Mouse (Mus musculus) lung, postnatal 0 days (tissue): Measurements from ENCODE around the gene Tmem110. TPM values are rescaled to one million over a fixed set of nuclear protein-coding genes. Genes with fewer than 3 reads are reported as not detected.
A peak's percentile ranks its signal among the peaks of the same experiment; 100 is the strongest.

Source experiments
- ATAC-seq: fragments of 200-750 bp; cut with Nextera tagmentation; 2 replicates; pipeline ENCODE4 v1.8.0; 2017; ENCODE audit warnings: moderate library complexity
- DNase-seq: peaks from one replicate; pipeline ENCODE4 v3.0.0-alpha.2; 2016; ENCODE audit warnings: low spot score
- H3K27ac ChIP-seq: fragments of 300-500 bp; sonication (generic); 2 replicates; pipeline ENCODE4 v1.5.1; 2014; ENCODE audit warnings: antibody characterized with exemption, mild to moderate bottlenecking, low read length, mixed read lengths
- H3K27me3 ChIP-seq: fragments of 300-500 bp; sonication (generic); replicated peaks from 2 replicates; pipeline ENCODE4 v1.6.1; 2014; ENCODE audit warnings: low read length, mixed read lengths; ENCODE audit not compliant: insufficient read depth
- H3K36me3 ChIP-seq: fragments of 300-500 bp; sonication (generic); 2 replicates; pipeline ENCODE4 v1.6.1; 2014; ENCODE audit warnings: low read length, mixed read lengths; ENCODE audit not compliant: insufficient read depth
- H3K4me1 ChIP-seq: fragments of 300-500 bp; sonication (generic); 2 replicates; pipeline ENCODE4 v1.6.1; 2014; ENCODE audit warnings: antibody characterized with exemption, low read depth, low read length, mixed read lengths; ENCODE audit not compliant: insufficient read depth
- H3K4me2 ChIP-seq: fragments of 300-500 bp; sonication (generic); replicated peaks from 2 replicates; pipeline ENCODE4 v1.6.1; 2014; ENCODE audit warnings: low read depth, mild to moderate bottlenecking, low read length, moderate library complexity, mixed read lengths
- H3K4me3 ChIP-seq: fragments of 300-500 bp; sonication (generic); 2 replicates; pipeline ENCODE4 v1.5.1; 2014; ENCODE audit warnings: low read depth, low read length
- H3K9ac ChIP-seq: fragments of 300-500 bp; sonication (generic); replicated peaks from 2 replicates; pipeline ENCODE4 v1.6.1; 2014; ENCODE audit warnings: low read depth, mild to moderate bottlenecking
- H3K9me3 ChIP-seq: fragments of 300-500 bp; sonication (generic); 2 replicates; pipeline ENCODE4 v1.6.1; 2016; ENCODE audit warnings: low read length, mixed read lengths
- CTCF ChIP-seq: IDR thresholded peaks from 2 replicates; pipeline ENCODE4 v1.5.1; 2016; ENCODE audit warnings: antibody characterized with exemption, mild to moderate bottlenecking
- EP300 ChIP-seq: IDR thresholded peaks from 2 replicates; pipeline ENCODE4 v1.6.1; 2016; ENCODE audit warnings: antibody characterized with exemption, mild to moderate bottlenecking, control low read depth
- WGBS: fragments of 180-500 bp; shearing (Covaris S2); extraction: QIAGEN DNeasy Blood & Tissue Kit; methylation state at CpG from one replicate; pipeline ENCODE4 v1.1.7; 2014; 5-methylcytosine and 5-hydroxymethylcytosine counted together
- polyA plus RNA-seq: library from polyadenylated mRNA; unstranded; fragments of >200 nt; fragmentation: Nextera tagmentation; extraction: Ambion mirVana; gene quantifications from 2 replicates; pipeline ENCODE4 v1.2.1, GENCODE M21; 2015

The Tmem110 gene
- polyA plus RNA-seq, 1 experiment from 2014 or later = 44.7 TPM

DNA sequence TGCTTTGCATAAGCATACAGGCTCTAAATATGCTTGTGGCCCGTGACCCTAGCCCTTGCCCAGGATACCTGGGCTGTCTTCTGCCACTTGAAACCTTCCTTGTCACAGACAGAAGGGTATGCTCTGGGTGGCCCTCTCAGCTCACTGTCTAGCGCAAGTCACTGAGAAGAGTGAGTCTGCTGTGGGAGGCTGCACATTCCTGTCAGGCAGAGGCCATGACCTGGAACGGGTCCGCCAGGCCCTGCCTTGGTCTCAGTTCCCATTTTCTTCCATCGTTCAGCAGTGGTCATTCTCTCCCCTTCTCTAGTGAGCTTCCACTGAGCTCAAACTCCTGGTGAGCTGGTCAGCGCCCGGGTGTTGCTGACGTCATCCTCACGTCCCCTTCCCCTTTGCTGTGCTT, 50.6 kb downstream of the Tmem110 start:
- Histone ChIP-seq H3K4me2 (no peak overlapping the region), H3K4me1 (peaks cover 13% of the 10 kb centered on the region; the same call in 1 of the 2 replicates), H3K4me3 (no peak overlapping the region), H3K9me3 (no peaks in the 10 kb centered on the region), H3K27me3 (no peaks in the 10 kb centered on the region), H3K27ac (0 out of 2 replicates have a peak overlapping the region, but pooled peaks have one; percentile 43), H3K9ac (no peak overlapping the region), H3K36me3 (0 out of 2 replicates have a peak, but pooled peaks cover 4% of the 10 kb centered on the region)
- DNase-seq (peak; percentile 49), ATAC-seq (no peak)
- no peak for TF ChIP-seq CTCF
- TF ChIP-seq EP300 = no peak
- WGBS = 65% methylated on average over 9 of the region's 9 CpGs

DNA sequence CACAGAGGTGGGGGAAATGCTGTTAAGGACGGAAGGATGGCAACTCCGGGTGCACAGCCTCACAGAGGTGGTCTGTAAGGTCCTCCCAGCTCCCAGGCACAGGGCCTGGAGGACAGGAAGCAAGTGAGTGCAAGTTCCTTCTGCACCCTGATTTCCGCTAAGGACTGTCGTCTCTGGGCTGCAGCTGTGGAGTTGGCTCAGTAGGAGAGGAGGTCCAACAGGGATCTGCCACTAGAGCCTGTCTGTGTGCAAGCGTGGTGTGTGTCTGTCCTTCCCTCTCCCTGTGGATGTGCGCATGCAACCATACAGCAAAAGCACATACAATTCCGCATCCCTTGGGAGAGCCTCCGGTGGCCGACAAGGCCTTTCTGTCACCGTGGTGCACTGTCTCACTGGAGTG, 51.1 kb downstream of the Tmem110 start:
- H3K36me3 ChIP-seq = 0 out of 2 replicates have a peak, but pooled peaks cover 4% of the 10 kb centered on the region
- TF ChIP-seq EP300 (no peak), CTCF (no peak)
- no peak overlapping the region for H3K9ac ChIP-seq
- H3K4me1 ChIP-seq = peaks cover 13% of the 10 kb centered on the region; the same call in 1 of the 2 replicates
- no peak overlapping the region for H3K4me2 ChIP-seq
- DNase-seq (no peak), ATAC-seq (no peak)
- H3K4me3 ChIP-seq = no peak overlapping the region
- no peaks in the 10 kb centered on the region for H3K27me3 ChIP-seq
- 73% methylated on average over 10 of the region's 10 CpGs for WGBS
- no peaks in the 10 kb centered on the region for H3K9me3 ChIP-seq
- H3K27ac ChIP-seq = 0 out of 2 replicates have a peak overlapping the region, but pooled peaks have one; percentile 43

DNA sequence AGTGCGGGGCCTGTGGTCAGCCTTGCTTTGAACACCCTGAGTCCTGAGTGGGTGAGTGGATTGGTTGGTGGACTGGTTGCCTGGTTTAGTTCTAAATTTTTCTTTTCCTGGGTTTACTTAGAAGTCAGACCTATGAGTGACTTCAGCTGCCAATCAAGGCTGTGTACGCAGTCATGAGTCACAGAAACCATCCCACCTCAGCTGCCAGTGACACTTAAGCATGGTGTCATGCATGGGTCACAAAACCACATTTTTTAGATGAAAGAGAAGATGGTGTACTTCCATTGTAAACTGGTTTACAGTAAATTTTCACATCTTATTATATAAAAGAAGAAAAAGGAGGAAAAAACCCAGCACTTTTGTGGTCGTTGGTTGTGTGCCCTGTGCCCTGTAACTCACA, 52.4 kb downstream of the Tmem110 start:
- no peaks in the 10 kb centered on the region for H3K27me3 ChIP-seq
- 95% methylated on average over 3 of the region's 3 CpGs for WGBS
- H3K4me2 ChIP-seq = no peak overlapping the region
- DNase-seq = no peak
- H3K4me1 ChIP-seq = peaks cover 13% of the 10 kb centered on the region; the same call in 1 of the 2 replicates
- H3K4me3 ChIP-seq = no peak overlapping the region
- H3K9ac ChIP-seq = no peak overlapping the region
- 0 out of 2 replicates have a peak, but pooled peaks cover 4% of the 10 kb centered on the region for H3K36me3 ChIP-seq
- ATAC-seq = no peak
- no peaks in the 10 kb centered on the region for H3K9me3 ChIP-seq
- TF ChIP-seq CTCF = no peak
- no peak for TF ChIP-seq EP300
- no peak overlapping the region for H3K27ac ChIP-seq

DNA sequence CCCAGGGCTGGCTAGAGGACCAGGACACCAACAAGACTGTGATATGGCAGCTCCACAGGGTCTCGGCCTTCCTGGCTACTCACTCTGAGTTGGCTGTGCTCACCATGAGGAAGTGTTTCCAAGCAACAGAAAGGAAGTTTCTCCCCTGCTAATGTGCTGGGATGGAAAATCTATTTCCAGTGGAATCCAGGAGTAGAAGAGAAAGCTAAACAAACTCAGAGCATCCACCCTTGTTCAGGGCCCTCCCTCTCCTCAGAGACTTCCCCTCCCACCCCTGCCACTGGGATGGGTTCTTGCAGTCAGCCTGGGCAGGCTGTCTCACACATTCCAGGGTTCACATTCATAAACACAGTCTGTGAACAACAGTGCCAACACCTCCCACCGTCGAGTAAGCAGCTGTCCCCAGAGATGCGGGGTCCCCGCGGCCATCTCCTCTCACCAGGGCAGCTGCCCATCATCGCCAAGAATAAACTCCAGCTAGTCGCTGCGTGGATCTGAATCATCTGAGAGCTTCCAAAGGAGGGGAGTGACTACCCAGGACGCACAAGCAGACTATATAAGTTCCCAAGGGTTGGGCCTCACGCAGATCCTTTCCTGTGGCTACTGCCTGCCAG, 53.7 kb downstream of the Tmem110 start, which contains the start of gene Mustn1:
Gene Mustn1 (plus strand): TSS at position 243 of the 614 bp plus-strand sequence.
- no peak; the same call in 1 of the 2 replicates for TF ChIP-seq CTCF
- TF ChIP-seq EP300 = 0 out of 2 replicates have a peak, but pooled peaks have one; percentile 49
- WGBS = 36% methylated on average over 11 of the region's 11 CpGs
- Histone ChIP-seq H3K27ac (peak within 1 kb of the TSS; percentile 51), H3K4me3 (no peak within 1 kb of the TSS), H3K9me3 (no peaks in the 10 kb centered on the region), H3K4me2 (0 out of 2 replicates have a peak within 1 kb of the TSS, but pooled peaks have one; percentile 22), H3K36me3 (no peaks in the 10 kb centered on the region), H3K4me1 (peaks cover 13% of the 10 kb centered on the region; the same call in 1 of the 2 replicates), H3K9ac (no peak within 1 kb of the TSS), H3K27me3 (no peaks in the 10 kb centered on the region)
- DNase-seq = peak; percentile 83
- ATAC-seq = peak; percentile 71

DNA sequence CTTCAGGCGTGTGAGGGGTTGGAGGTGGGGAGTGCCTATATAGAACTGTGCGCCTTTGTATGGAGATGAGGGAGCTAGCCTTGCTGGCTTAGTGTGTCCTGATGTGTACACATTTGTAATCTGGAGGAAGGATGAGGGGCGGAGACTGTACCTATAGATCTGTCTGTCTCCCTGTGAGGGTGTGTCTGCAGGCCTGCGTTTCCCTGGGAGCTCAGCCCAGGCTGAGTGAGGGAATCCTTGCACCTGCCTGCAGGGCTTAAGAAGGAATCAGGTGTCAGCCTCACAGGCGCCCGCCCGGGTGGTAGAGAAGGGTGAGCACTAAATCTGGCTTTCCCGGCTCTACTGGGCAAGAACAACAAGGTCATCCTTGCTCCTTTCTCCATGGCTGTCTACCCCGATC, 54.4 kb downstream of the Tmem110 start:
- no peaks in the 10 kb centered on the region for H3K27me3 ChIP-seq
- 51% methylated on average over 9 of the region's 9 CpGs for WGBS
- no peaks in the 10 kb centered on the region for H3K36me3 ChIP-seq
- H3K4me3 ChIP-seq = no peak overlapping the region
- no peak for TF ChIP-seq CTCF
- no peak for TF ChIP-seq EP300
- no peaks in the 10 kb centered on the region for H3K9me3 ChIP-seq
- H3K9ac ChIP-seq = no peak overlapping the region
- 0 out of 2 replicates have a peak overlapping the region, but pooled peaks have one; percentile 22 for H3K4me2 ChIP-seq
- peak; percentile 0; the same call in 1 of the 2 replicates for ATAC-seq
- H3K4me1 ChIP-seq = peaks cover 13% of the 10 kb centered on the region; the same call in 1 of the 2 replicates
- no peak for DNase-seq
- peak overlapping the region; percentile 51 for H3K27ac ChIP-seq

DNA sequence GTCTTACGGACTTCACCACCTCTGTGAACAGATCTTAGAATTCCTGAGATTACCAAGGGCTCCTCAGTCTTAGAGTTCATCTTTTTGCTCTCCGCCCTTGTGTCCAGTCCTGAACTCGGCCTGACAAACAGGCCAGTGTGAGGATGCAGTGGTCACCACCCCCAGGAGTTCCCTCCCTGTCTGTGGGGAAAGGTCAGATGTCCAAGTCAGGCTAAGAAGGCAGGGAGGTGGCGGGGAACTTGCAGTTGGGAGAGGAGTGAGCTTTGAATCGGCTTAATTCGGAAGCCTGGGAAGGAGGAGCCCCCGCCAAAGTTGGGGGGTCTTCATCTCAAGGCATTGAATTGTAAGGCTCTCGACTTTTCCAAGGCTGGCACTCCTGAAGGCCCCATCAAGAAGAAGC, 54.9 kb downstream of the Tmem110 start:
- H3K36me3 ChIP-seq = no peaks in the 10 kb centered on the region
- H3K4me2 ChIP-seq = 0 out of 2 replicates have a peak overlapping the region, but pooled peaks have one; percentile 8
- DNase-seq = no peak

More for the DNA sequence above, 54.9 kb downstream of the Tmem110 start:
- H3K9me3 ChIP-seq = no peaks in the 10 kb centered on the region
- no peak for TF ChIP-seq EP300
- no peak for TF ChIP-seq CTCF
- 0 out of 2 replicates have a peak overlapping the region, but pooled peaks have one; percentile 51 for H3K27ac ChIP-seq
- no peak overlapping the region for H3K9ac ChIP-seq
- H3K4me1 ChIP-seq = peaks cover 13% of the 10 kb centered on the region; the same call in 1 of the 2 replicates
- WGBS = 72% methylated on average over 8 of the region's 8 CpGs
- H3K4me3 ChIP-seq = no peak overlapping the region
- no peak for ATAC-seq
- no peaks in the 10 kb centered on the region for H3K27me3 ChIP-seq
